Mouse (Mus musculus) Patski (cell line): ENCODE results near the gene Leng1. TPM values are rescaled to one million over a fixed set of nuclear protein-coding genes. Genes with fewer than 3 reads are reported as not detected.
"Not testable (repeated sequence)": the region's sequence is repeated elsewhere in the genome, so short reads cannot be mapped to it uniquely, and the experiment has no call there.

Experiments
- ATAC-seq: fragments of 100-300 bp; one replicate; pipeline ENCODE4 v1.8.0; 2021
- CTCF ChIA-PET: fragments of 350-600 bp; sonication (Branson Sonifier 250); formaldehyde crosslinking; loops from one replicate; lab custom pipeline; 2022; ENCODE audit warnings: inconsistent platforms; lab: Charles Lee
- POLR2A ChIA-PET: fragments of 350-600 bp; sonication (Branson Sonifier 250); formaldehyde crosslinking; loops from one replicate; lab custom pipeline; 2022; ENCODE audit warnings: antibody characterized with exemption, inconsistent platforms; lab: Charles Lee
- DNase-seq: peaks from one replicate; pipeline ENCODE4 v3.0.0-alpha.2; 2011; ENCODE audit warnings: low read depth, low spot score
- H3K27me3 ChIP-seq: fragments of 371-371 bp; one replicate; pipeline ENCODE4 v1.5.1; 2021
- CTCF ChIP-seq: fragments of 100-300 bp; IDR thresholded peaks from one replicate; pipeline ENCODE4 v1.5.1; 2021
- in situ Hi-C: fragments of 300-500 bp; cut with MboI; formaldehyde crosslinking; loops from 3 replicates; pipeline ENCODE4 v1.11.1; 2018; ENCODE audit warnings: low pct_unique_long_range_greater_than_20kb, mixed read lengths
- polyA plus RNA-seq: library from polyadenylated mRNA; unstranded; gene quantifications from one replicate; pipeline ENCODE4 v1.2.3, GENCODE M21; 2021

The Leng1 gene
- polyA plus RNA-seq, 1 experiment from 2014 or later = 18.5 TPM

GRCm38 (mm10) chr7:3704475-3704874 is 38.8 kb upstream of the Leng1 start:
- no peak for TF ChIP-seq CTCF
- ATAC-seq (peak; percentile 14), DNase-seq (no peak)
- H3K27me3 ChIP-seq = no peaks in the 10 kb centered on the region
- POLR2A ChIA-PET = interaction anchor here (2.0 to 3.3 kb wide), 2 partner anchors 9 to 11 kb away, joined by 7 to 11 read pairs; partner anchors contain the start of genes Mboat7 and Tsen34
- CTCF ChIA-PET = no interaction called here
- in situ Hi-C loops = no loop called here

- DNase-seq (peak; percentile 92), ATAC-seq (peak; percentile 84)
- no peak for TF ChIP-seq CTCF
- in situ Hi-C loops = no loop called here
- POLR2A ChIA-PET = interaction anchor here (2.0 kb wide), 1 partner anchor 8 kb away, joined by 7 read pairs; no protein-coding TSS in a partner anchor
- no peaks in the 10 kb centered on the region for H3K27me3 ChIP-seq
- CTCF ChIA-PET = no interaction called here
Observed at GRCm38 (mm10) chr7:3703879-3704441, 38.3 kb upstream of the Leng1 start, which contains the start of gene Rps9. Gene Rps9, plus strand, starts transcription at chr7:3703993.

GRCm38 (mm10) chr7:3703148-3703878 is 37.7 kb upstream of the Leng1 start:
- CTCF ChIA-PET = interaction anchor here (1.1 kb wide), 2 partner anchors 8 to 10 kb away, joined by 3 to 4 read pairs; partner anchors contain the start of genes Mboat7 and Tsen34
- in situ Hi-C loops = no loop called here
- peak; percentile 37 for ATAC-seq

GRCm38 (mm10) chr7:3698471-3698870 is 32.8 kb upstream of the Leng1 start:
- no peaks in the 10 kb centered on the region for H3K27me3 ChIP-seq
- in situ Hi-C loops = loop anchor here (10.0 kb wide), 2 partner anchors 404 to 436 kb away; partner anchors contain the start of gene Leng8
- TF ChIP-seq CTCF = no peak
- ChIA-PET POLR2A (no interaction called here), CTCF (interaction anchor here (0.6 to 1.3 kb wide), 2 partner anchors 9 to 204 kb away, joined by 3 to 4 read pairs; no protein-coding TSS in a partner anchor)
- ATAC-seq = no peak
- DNase-seq = no peak

More at GRCm38 (mm10) chr7:3703148-3703878, 37.7 kb upstream of the Leng1 start:
- POLR2A ChIA-PET = no interaction called here
- DNase-seq = no peak
- no peaks in the 10 kb centered on the region for H3K27me3 ChIP-seq
- no peak for TF ChIP-seq CTCF

GRCm38 (mm10) chr7:3694949-3695305 is 29.3 kb upstream of the Leng1 start:
- DNase-seq, ATAC-seq, H3K27me3 ChIP-seq: not testable (repeated sequence)
- POLR2A ChIA-PET = interaction anchor here (1.7 kb wide), 1 partner anchor 10 kb away, joined by 7 read pairs; the partner anchor contains the start of gene Rps9
- in situ Hi-C loops = loop anchor here (5.0 to 10.0 kb wide), 3 partner anchors 43 to 440 kb away; partner anchors contain the start of gene Leng8
- CTCF ChIA-PET = interaction anchor here (1.6 kb wide), 1 partner anchor 11 kb away, joined by 9 read pairs; no protein-coding TSS in a partner anchor

- POLR2A ChIA-PET = interaction anchor here (1.2 to 2.2 kb wide), 4 partner anchors 10 to 49 kb away, joined by 3 to 11 read pairs (median 6); partner anchors contain the start of genes Cnot3 and Rps9
- CTCF ChIA-PET = interaction anchor here (1.5 kb wide), 1 partner anchor 9 kb away, joined by 4 read pairs; no protein-coding TSS in a partner anchor
- TF ChIP-seq CTCF = no peak
- DNase-seq (peak; percentile 54), ATAC-seq (peak; percentile 59)
- in situ Hi-C loops = loop anchor here (5.0 to 10.0 kb wide), 3 partner anchors 42 to 440 kb away; partner anchors contain the start of gene Leng8
- H3K27me3 ChIP-seq = no peaks in the 10 kb centered on the region
Observed at GRCm38 (mm10) chr7:3694076-3694948, 28.7 kb upstream of the Leng1 start.

GRCm38 (mm10) chr7:3693809-3694075 is 28.1 kb upstream of the Leng1 start:
- no peak for TF ChIP-seq CTCF
- in situ Hi-C loops = loop anchor here (5.0 to 10.0 kb wide), 3 partner anchors 41 to 441 kb away; partner anchors contain the start of gene Leng8
- ATAC-seq = peak; percentile 13
- H3K27me3 ChIP-seq = no peaks in the 10 kb centered on the region
- no peak for DNase-seq
- POLR2A ChIA-PET = interaction anchor here (1.2 to 2.2 kb wide), 3 partner anchors 12 to 48 kb away, joined by 3 to 11 read pairs (median 6); partner anchors contain the start of gene Cnot3
- CTCF ChIA-PET = interaction anchor here (1.5 kb wide), 1 partner anchor 9 kb away, joined by 4 read pairs; no protein-coding TSS in a partner anchor

- ChIA-PET CTCF (interaction anchor here (0.9 to 1.5 kb wide), 2 partner anchors 10 to 23 kb away, joined by 3 to 4 read pairs; no protein-coding TSS in a partner anchor), POLR2A (interaction anchor here (0.6 to 2.2 kb wide), 4 partner anchors 13 to 734 kb away, joined by 3 to 11 read pairs (median 4); partner anchors contain the start of gene Cnot3)
- TF ChIP-seq CTCF = no peak
- ATAC-seq (peak; percentile 86), DNase-seq (peak; percentile 97)
- H3K27me3 ChIP-seq = no peaks in the 10 kb centered on the region
- in situ Hi-C loops = loop anchor here (5.0 to 10.0 kb wide), 3 partner anchors 41 to 442 kb away; partner anchors contain the start of gene Leng8
Observed at GRCm38 (mm10) chr7:3692987-3693808, 27.6 kb upstream of the Leng1 start, which contains the start of gene Mboat7. Gene Mboat7, minus strand, starts transcription at chr7:3693523.
